Mouse (Mus musculus): ENCODE measurements at regions not wholly inside any gene's neighbourhood (a gene's known extent, or its start where the extent isn't known, plus 50 kb on each side); places are given as distances from the start of the nearest gene placed in this dataset.

- no peaks in the 10 kb centered on the region for H3K27me3 ChIP-seq (replicated peaks)
- no peak overlapping the region for H3K4me3 ChIP-seq (replicated peaks in 1 of 3; ENCODE audit: low read depth in 2 of 3, low read length in 2 of 3, poor library complexity in 1 of 3)
- H3K79me2 ChIP-seq (replicated peaks; ENCODE audit: control insufficient read depth, extremely low read depth, insufficient read depth, poor library complexity, severe bottlenecking), result no peaks in the 10 kb centered on the region
- no peaks in the 10 kb centered on the region for H3K9me3 ChIP-seq (replicated peaks; ENCODE audit: low read length)
- no peak overlapping the region for H3K27ac ChIP-seq (ENCODE audit: insufficient read depth, low read depth)
- dilution Hi-C loops (cut with MboI; ENCODE audit: extremely low pct_ligation_motif_present, extremely low pct_unique_long_range_greater_than_20kb, low sequenced_read_pairs) (no loop called here), in situ Hi-C loops (cut with MboI; ENCODE audit: low pct_ligation_motif_present, low pct_unique_long_range_greater_than_20kb, low sequenced_read_pairs) (no loop called here)
- peaks cover 0 to 4% of the 10 kb centered on the region in 2 experiments; a peak in 1 of 4 replicates for H3K4me1 ChIP-seq (ENCODE audit: control insufficient read depth in 1 of 2, insufficient read depth in 2 of 2)
- no peaks in the 10 kb centered on the region for H3K36me3 ChIP-seq (replicated peaks in 1 of 2; ENCODE audit: control insufficient read depth in 1 of 2, insufficient read depth in 1 of 2, low read length in 1 of 2)
- no peak overlapping the region for H3K4me2 ChIP-seq (ENCODE audit: insufficient read depth, low read depth, poor library complexity, severe bottlenecking)
- no peak for DNase-seq (ENCODE audit: extremely low read depth)
- H3K9ac ChIP-seq (ENCODE audit: insufficient read depth, low read depth), result no peak overlapping the region
- TF ChIP-seq USF2 (conservative IDR thresholded peaks at IDR 0.05; ENCODE audit: low read depth, low read length), result no peak
- no peak for TF ChIP-seq KAT2A (IDR thresholded peaks at IDR 0.05; ENCODE audit: insufficient replicate concordance, low read length)
Measured at GRCm38 (mm10) chr3:20819586-20819985, 452.6 kb upstream of the Agtr1b start.

GRCm38 (mm10) chr3:20816613-20817012, 449.6 kb upstream of the Agtr1b start:
- Histone ChIP-seq H3K36me3 (replicated peaks in 1 of 2; ENCODE audit: control insufficient read depth in 1 of 2, insufficient read depth in 1 of 2, low read length in 1 of 2) (no peaks in the 10 kb centered on the region), H3K79me2 (replicated peaks; ENCODE audit: control insufficient read depth, extremely low read depth, insufficient read depth, poor library complexity, severe bottlenecking) (no peaks in the 10 kb centered on the region), H3K9me3 (replicated peaks; ENCODE audit: low read length) (no peaks in the 10 kb centered on the region), H3K4me2 (ENCODE audit: insufficient read depth, low read depth, poor library complexity, severe bottlenecking) (no peak overlapping the region), H3K27me3 (replicated peaks) (no peaks in the 10 kb centered on the region), H3K4me1 (ENCODE audit: control insufficient read depth in 1 of 2, insufficient read depth in 2 of 2) (peaks cover 0 to 4% of the 10 kb centered on the region in 2 experiments; a peak in 1 of 4 replicates), H3K4me3 (replicated peaks in 1 of 3; ENCODE audit: low read depth in 2 of 3, low read length in 2 of 3, poor library complexity in 1 of 3) (no peak overlapping the region), H3K9ac (ENCODE audit: insufficient read depth, low read depth) (no peak overlapping the region), H3K27ac (ENCODE audit: insufficient read depth, low read depth) (no peak overlapping the region)
- dilution Hi-C loops (cut with MboI; ENCODE audit: extremely low pct_ligation_motif_present, extremely low pct_unique_long_range_greater_than_20kb, low sequenced_read_pairs), result no loop called here
- peak; percentile 13 for DNase-seq (ENCODE audit: extremely low read depth)
- in situ Hi-C loops (cut with MboI; ENCODE audit: low pct_ligation_motif_present, low pct_unique_long_range_greater_than_20kb, low sequenced_read_pairs), result no loop called here
- TF ChIP-seq TCF12 (IDR thresholded peaks at IDR 0.05; ENCODE audit: low read depth, low read length) (no peak), IRF4 (IDR thresholded peaks at IDR 0.05; ENCODE audit: low read depth, low read length) (no peak), MXI1 (IDR thresholded peaks at IDR 0.05; ENCODE audit: low read depth, low read length) (no peak), RCOR1 (conservative IDR thresholded peaks at IDR 0.05; ENCODE audit: low read depth, low read length) (no peak), ZKSCAN1 (IDR thresholded peaks at IDR 0.05; ENCODE audit: borderline replicate concordance, low read depth, low read length) (no peak), ELF1 (IDR thresholded peaks at IDR 0.05; ENCODE audit: low read depth, low read length) (no peak), E2F4 (IDR thresholded peaks at IDR 0.05; ENCODE audit: insufficient replicate concordance, low read depth, low read length) (no peak), CTCF (conservative IDR thresholded peaks at IDR 0.05 in 1 of 2, IDR thresholded peaks at IDR 0.05 in 1 of 2; ENCODE audit: low read depth in 2 of 2, low read length in 2 of 2) (no peak), USF1 (IDR thresholded peaks at IDR 0.05; ENCODE audit: low read depth, low read length) (no peak), ZMIZ1 (IDR thresholded peaks at IDR 0.05; ENCODE audit: low read depth, low read length) (no peak), RAD21 (IDR thresholded peaks at IDR 0.05; ENCODE audit: low read depth, low read length) (no peak), UBTF (IDR thresholded peaks at IDR 0.05; ENCODE audit: low read depth, low read length) (no peak), CHD1 (IDR thresholded peaks at IDR 0.05; ENCODE audit: low read depth, low read length) (no peak), GABPA (IDR thresholded peaks at IDR 0.05; ENCODE audit: insufficient replicate concordance, low read depth, low read length) (no peak), USF2 (conservative IDR thresholded peaks at IDR 0.05; ENCODE audit: low read depth, low read length) (no peak), POLR2A (IDR thresholded peaks at IDR 0.05; ENCODE audit: low read depth, low read length) (no peak), ZC3H11A (IDR thresholded peaks at IDR 0.05; ENCODE audit: low read depth, low read length) (no peak)
